Mouse (Mus musculus) forebrain, embryonic 12.5 days (tissue): Measurements from ENCODE around the gene Rab4a. TPM values are rescaled to one million over a fixed set of nuclear protein-coding genes. Genes with fewer than 3 reads are reported as not detected.

Experiments used
- ATAC-seq: fragments of 200-750 bp; cut with Nextera tagmentation; 2 replicates; pipeline ENCODE4 v1.8.0; 2017; ENCODE audit warnings: moderate TSS enrichment; ENCODE audit not compliant: low FRiP score
- H3K27ac ChIP-seq: fragments of 300-500 bp; sonication (generic); 2 replicates; pipeline ENCODE4 v1.5.1; 2016; ENCODE audit warnings: mild to moderate bottlenecking
- H3K27me3 ChIP-seq: fragments of 300-500 bp; sonication (generic); 2 replicates; pipeline ENCODE4 v1.6.1; 2016; ENCODE audit warnings: mild to moderate bottlenecking
- H3K36me3 ChIP-seq: fragments of 300-500 bp; sonication (generic); replicated peaks from 2 replicates; pipeline ENCODE4 v1.6.1; 2016; ENCODE audit warnings: mild to moderate bottlenecking
- H3K4me1 ChIP-seq: fragments of 300-500 bp; sonication (generic); 2 replicates; pipeline ENCODE4 v1.6.1; 2016
- H3K4me2 ChIP-seq: fragments of 300-500 bp; sonication (generic); 2 replicates; pipeline ENCODE4 v1.6.1; 2016; ENCODE audit warnings: mild to moderate bottlenecking, moderate library complexity
- H3K4me3 ChIP-seq: fragments of 300-500 bp; sonication (generic); replicated peaks from 2 replicates; pipeline ENCODE4 v1.5.1; 2016; ENCODE audit warnings: mild to moderate bottlenecking
- H3K9ac ChIP-seq: fragments of 300-500 bp; sonication (generic); 2 replicates; pipeline ENCODE4 v1.6.1; 2016; ENCODE audit warnings: mild to moderate bottlenecking
- H3K9me3 ChIP-seq: fragments of 300-500 bp; sonication (generic); 2 replicates; pipeline ENCODE4 v1.6.1; 2016
- WGBS: fragments of 180-500 bp; shearing (Covaris S2); methylation state at CpG from one replicate; pipeline ENCODE4 v1.1.7; 2016; 5-methylcytosine and 5-hydroxymethylcytosine counted together
- polyA plus RNA-seq: library from polyadenylated mRNA; unstranded; fragments of >200 nt; fragmentation: Nextera tagmentation; extraction: Ambion mirVana; gene quantifications from 2 replicates; pipeline ENCODE4 v1.2.1, GENCODE M21; 2016

The Rab4a gene
- polyA plus RNA-seq, 1 experiment from 2014 or later = 63.9 TPM

- Histone ChIP-seq H3K36me3 (no peaks in the 10 kb centered on the region), H3K4me2 (peak overlapping the region; percentile 89), H3K27ac (peak overlapping the region; percentile 79), H3K27me3 (peaks cover 31% of the 10 kb centered on the region), H3K4me1 (peaks cover 19% of the 10 kb centered on the region), H3K4me3 (peak overlapping the region; percentile 96), H3K9me3 (no peaks in the 10 kb centered on the region), H3K9ac (peak overlapping the region; percentile 86)
- ATAC-seq = peak; percentile 95
- 0% methylated on average over 66 of the region's 79 CpGs for WGBS
Measured at GRCm38 (mm10) chr8:123858941-123859647, 53.3 kb downstream of the Rab4a start.

DNA sequence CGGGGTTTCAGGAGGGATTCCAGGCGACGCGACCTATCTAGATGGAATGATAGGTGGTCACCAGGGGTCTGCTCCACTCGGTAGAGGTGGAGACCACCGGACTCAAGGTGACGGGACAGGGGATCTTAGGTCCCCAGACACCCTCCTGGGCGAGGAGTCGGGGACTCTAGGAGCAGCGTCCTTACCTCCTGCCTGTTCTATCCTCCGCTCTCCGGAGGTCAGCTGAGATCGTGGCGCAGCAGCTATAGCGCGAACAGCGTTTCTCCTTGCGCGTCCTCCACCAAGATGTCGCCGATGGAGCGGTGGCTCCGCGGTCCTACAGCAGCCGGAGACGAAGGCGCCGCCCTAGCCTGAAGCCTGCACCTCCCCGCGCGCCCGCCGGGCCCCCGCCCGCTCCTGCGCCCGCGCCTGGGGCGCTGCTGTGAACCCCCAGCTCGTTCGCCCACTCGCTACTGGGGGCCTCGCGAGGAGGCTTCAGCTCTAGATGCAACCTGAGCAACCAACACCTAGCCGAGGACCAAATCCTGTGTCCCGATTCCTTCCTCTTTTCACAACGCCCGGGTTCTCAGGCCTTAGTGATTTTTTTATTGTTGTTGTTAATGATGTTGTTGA, 54.0 kb downstream of the Rab4a start, which contains the start of gene Ccsap:
TSS of gene Ccsap (minus strand) at position 562 of the 612 bp plus-strand sequence.
- no peaks in the 10 kb centered on the region for H3K36me3 ChIP-seq
- H3K9me3 ChIP-seq = no peaks in the 10 kb centered on the region
- under 1% methylated on average over 48 of the region's 48 CpGs for WGBS
- H3K4me1 ChIP-seq = peaks cover 20% of the 10 kb centered on the region
- H3K27ac ChIP-seq = peak within 1 kb of the TSS; percentile 79
- H3K4me2 ChIP-seq = peak within 1 kb of the TSS; percentile 89
- peaks cover 31% of the 10 kb centered on the region for H3K27me3 ChIP-seq
- peak within 1 kb of the TSS; percentile 96 for H3K4me3 ChIP-seq
- H3K9ac ChIP-seq = peak within 1 kb of the TSS; percentile 86
- no peak; the same call in 1 of the 2 replicates for ATAC-seq

- no peak for ATAC-seq
- H3K4me2 ChIP-seq = peak overlapping the region; percentile 89
- no peaks in the 10 kb centered on the region for H3K9me3 ChIP-seq
- no peak overlapping the region for H3K27ac ChIP-seq
- no peaks in the 10 kb centered on the region for H3K36me3 ChIP-seq
- WGBS = 82% methylated on average over 4 of the region's 4 CpGs
- peaks cover 20% of the 10 kb centered on the region for H3K4me1 ChIP-seq
- peaks cover 31% of the 10 kb centered on the region for H3K27me3 ChIP-seq
- no peak overlapping the region for H3K9ac ChIP-seq
- H3K4me3 ChIP-seq = peak overlapping the region; percentile 96; the same call in 1 of the 2 replicates
Measured at GRCm38 (mm10) chr8:123860386-123860785, 54.6 kb downstream of the Rab4a start.

DNA sequence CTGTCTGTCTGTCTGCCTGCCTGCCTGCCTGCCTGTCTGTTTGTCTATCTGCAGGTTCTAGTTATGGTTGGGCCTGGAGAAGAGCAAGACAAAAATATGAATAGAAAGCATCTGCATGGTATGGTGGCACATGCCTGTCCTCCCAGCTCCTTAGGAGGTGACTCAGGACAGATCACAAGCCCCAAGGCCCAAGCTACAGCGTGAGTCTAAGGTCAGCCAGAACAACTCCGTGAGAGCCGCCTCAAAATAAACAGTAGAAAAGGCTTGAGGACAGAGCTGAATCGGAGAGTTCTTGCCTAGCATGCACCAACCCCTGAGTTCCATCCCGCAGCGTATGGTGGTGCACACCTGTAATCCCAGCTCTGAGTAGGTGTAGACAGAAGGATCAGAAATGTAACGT, 60.0 kb downstream of the Rab4a start:
- Histone ChIP-seq H3K4me3 (no peak overlapping the region), H3K36me3 (no peaks in the 10 kb centered on the region), H3K4me1 (peaks cover 10% of the 10 kb centered on the region), H3K4me2 (no peak overlapping the region), H3K27me3 (peaks cover 24% of the 10 kb centered on the region), H3K9ac (no peak overlapping the region), H3K27ac (no peak overlapping the region), H3K9me3 (no peaks in the 10 kb centered on the region)
- no peak for ATAC-seq
- WGBS = 84% methylated on average over 7 of the region's 7 CpGs

GRCm38 (mm10) chr8:123866971-123867370, 61.2 kb downstream of the Rab4a start:
- H3K27ac ChIP-seq = no peak overlapping the region
- ATAC-seq = no peak
- H3K9me3 ChIP-seq = no peaks in the 10 kb centered on the region
- H3K9ac ChIP-seq = no peak overlapping the region
- H3K4me2 ChIP-seq = no peak overlapping the region
- peaks cover 10% of the 10 kb centered on the region for H3K4me1 ChIP-seq
- no peak overlapping the region for H3K4me3 ChIP-seq
- peaks cover 15% of the 10 kb centered on the region for H3K27me3 ChIP-seq
- no peaks in the 10 kb centered on the region for H3K36me3 ChIP-seq
- 18% methylated on average over 5 of the region's 5 CpGs for WGBS

GRCm38 (mm10) chr8:123872048-123872447, 66.3 kb downstream of the Rab4a start:
- WGBS = 85% methylated on average over 9 of the region's 9 CpGs
- Histone ChIP-seq H3K36me3 (no peaks in the 10 kb centered on the region), H3K27me3 (no peaks in the 10 kb centered on the region), H3K4me2 (no peak overlapping the region), H3K4me1 (peaks cover 3% of the 10 kb centered on the region), H3K9ac (no peak overlapping the region), H3K27ac (no peak overlapping the region), H3K9me3 (no peaks in the 10 kb centered on the region), H3K4me3 (no peak overlapping the region)
- ATAC-seq = no peak

- 86% methylated on average over 6 of the region's 6 CpGs for WGBS
- Histone ChIP-seq H3K4me3 (no peak overlapping the region), H3K9ac (no peak overlapping the region), H3K4me1 (no peaks in the 10 kb centered on the region), H3K27me3 (no peaks in the 10 kb centered on the region), H3K4me2 (no peak overlapping the region), H3K36me3 (no peaks in the 10 kb centered on the region), H3K27ac (no peak overlapping the region), H3K9me3 (no peaks in the 10 kb centered on the region)
- no peak for ATAC-seq
Measured at GRCm38 (mm10) chr8:123873364-123873763, 67.6 kb downstream of the Rab4a start.

- H3K27me3 ChIP-seq = no peaks in the 10 kb centered on the region
- no peak overlapping the region for H3K4me3 ChIP-seq
- no peak overlapping the region for H3K27ac ChIP-seq
- no peaks in the 10 kb centered on the region for H3K4me1 ChIP-seq
- H3K36me3 ChIP-seq = no peaks in the 10 kb centered on the region
- ATAC-seq = no peak
- 84% methylated on average over 11 of the region's 11 CpGs for WGBS
- H3K9ac ChIP-seq = no peak overlapping the region
- H3K9me3 ChIP-seq = no peaks in the 10 kb centered on the region
- no peak overlapping the region for H3K4me2 ChIP-seq
Measured at GRCm38 (mm10) chr8:123874324-123874723, 68.5 kb downstream of the Rab4a start.

GRCm38 (mm10) chr8:123877865-123878264, 72.1 kb downstream of the Rab4a start:
- Histone ChIP-seq H3K4me1 (no peaks in the 10 kb centered on the region), H3K27me3 (no peaks in the 10 kb centered on the region; the same call in none of the 2 replicates), H3K4me3 (no peak overlapping the region), H3K4me2 (no peak overlapping the region), H3K36me3 (no peaks in the 10 kb centered on the region), H3K9ac (no peak overlapping the region), H3K27ac (no peak overlapping the region), H3K9me3 (no peaks in the 10 kb centered on the region)
- WGBS = 81% methylated on average over 2 of the region's 2 CpGs
- no peak for ATAC-seq

DNA sequence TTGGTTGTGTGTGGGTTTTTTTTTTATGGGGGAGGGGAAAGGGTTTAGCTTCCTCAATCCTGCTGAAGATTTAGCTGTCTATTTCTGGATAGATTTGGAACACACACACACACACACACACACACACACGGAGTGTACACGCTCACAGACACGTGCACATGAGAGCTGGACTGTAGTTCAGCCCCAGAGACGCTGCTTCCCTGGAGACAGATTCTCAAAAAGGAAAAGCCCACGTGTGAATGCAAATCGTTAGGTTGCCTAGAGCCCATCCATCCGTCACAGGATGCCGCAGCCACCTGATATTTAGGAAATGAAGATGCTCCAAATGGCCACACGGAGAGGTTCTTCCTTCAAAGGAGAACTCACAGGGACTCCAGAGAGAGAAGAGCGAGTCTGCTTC, 74.5 kb downstream of the Rab4a start:
- no peak for ATAC-seq
- Histone ChIP-seq H3K27me3 (peaks cover 11% of the 10 kb centered on the region), H3K9me3 (no peaks in the 10 kb centered on the region), H3K27ac (no peak overlapping the region), H3K9ac (no peak overlapping the region), H3K36me3 (no peaks in the 10 kb centered on the region), H3K4me1 (peaks cover 13% of the 10 kb centered on the region), H3K4me3 (no peak overlapping the region), H3K4me2 (no peak overlapping the region)
- WGBS = 66% methylated on average over 10 of the region's 10 CpGs

- no peaks in the 10 kb centered on the region for H3K36me3 ChIP-seq
- peaks cover 14% of the 10 kb centered on the region for H3K4me1 ChIP-seq
- H3K9ac ChIP-seq = no peak overlapping the region
- no peak for ATAC-seq
- H3K9me3 ChIP-seq = no peaks in the 10 kb centered on the region
- 58% methylated on average over 4 of the region's 4 CpGs for WGBS
- H3K27ac ChIP-seq = no peak overlapping the region
- H3K4me2 ChIP-seq = no peak overlapping the region
- no peak overlapping the region for H3K4me3 ChIP-seq
- H3K27me3 ChIP-seq = peaks cover 15% of the 10 kb centered on the region
Measured at GRCm38 (mm10) chr8:123880821-123881350, 75.1 kb downstream of the Rab4a start.

DNA sequence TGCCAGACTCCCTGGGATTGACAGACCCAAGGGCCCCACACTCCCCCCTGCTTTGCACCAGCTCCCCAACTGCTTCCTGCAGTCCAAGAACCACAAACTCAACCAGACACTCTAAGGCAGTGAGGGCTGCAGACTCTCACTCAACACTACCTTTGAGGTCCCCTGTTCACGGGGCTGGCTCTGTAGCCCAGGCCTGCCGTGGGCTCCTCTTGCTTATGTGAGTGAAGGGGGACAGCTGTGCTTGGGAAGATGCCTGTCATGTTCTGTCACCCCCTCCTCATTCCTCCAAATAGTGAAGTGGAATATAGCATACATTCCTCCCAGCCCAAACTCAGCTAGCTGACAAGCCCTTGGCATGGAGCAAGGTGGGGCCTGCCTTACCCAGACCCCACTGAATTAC, 76.6 kb downstream of the Rab4a start:
- no peak for ATAC-seq
- WGBS = 75% methylated on average over 2 of the region's 2 CpGs

More for the DNA sequence above, 76.6 kb downstream of the Rab4a start:
- H3K36me3 ChIP-seq = no peaks in the 10 kb centered on the region
- no peak overlapping the region for H3K4me3 ChIP-seq
- no peak overlapping the region for H3K4me2 ChIP-seq
- H3K27me3 ChIP-seq = peaks cover 23% of the 10 kb centered on the region
- no peaks in the 10 kb centered on the region for H3K9me3 ChIP-seq
- H3K4me1 ChIP-seq = peaks cover 14% of the 10 kb centered on the region
- no peak overlapping the region for H3K9ac ChIP-seq
- no peak overlapping the region for H3K27ac ChIP-seq
